Mouse (Mus musculus): ENCODE data around the gene Rfx5. TPM values are rescaled to one million over a fixed set of nuclear protein-coding genes. Genes with fewer than 3 reads are reported as not detected.
A peak's percentile ranks its signal among the peaks of the same experiment; 100 is the strongest.
"Not testable (repeated sequence)": the region's sequence is repeated elsewhere in the genome, so short reads cannot be mapped to it uniquely, and the experiment has no call there.

The Rfx5 gene
- total and polyA plus RNA-seq, 2 experiments = 6.4 to 7.1 TPM

DNA sequence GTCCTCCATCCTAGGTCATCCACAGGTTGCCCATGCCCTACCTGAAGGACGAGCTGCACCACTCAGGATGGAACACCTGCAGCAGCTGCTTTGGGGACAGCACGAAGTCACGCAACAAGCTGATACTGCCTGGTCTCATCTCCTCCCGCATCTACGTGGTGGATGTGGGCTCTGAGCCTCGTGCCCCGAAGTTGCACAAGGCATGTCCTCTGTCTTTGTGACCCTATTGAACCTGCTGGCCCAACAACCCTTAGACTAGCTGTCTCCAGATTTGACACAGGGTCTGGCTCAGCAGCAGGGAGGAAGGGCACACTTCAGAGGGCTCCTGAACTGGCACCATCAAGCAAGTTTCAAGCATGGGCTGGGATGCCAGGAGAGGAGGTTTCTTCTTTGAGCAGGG, 16.7 kb upstream of the Rfx5 start:
- peak; percentile 47 for DNase-seq (ENCODE audit: extremely low read depth, low read depth, low spot score)
- peaks cover 11% of the 10 kb centered on the region for H3K4me1 ChIP-seq (ENCODE audit: control insufficient read depth, insufficient read depth, low read length)
- WGBS = 51% methylated on average over 7 of the region's 7 CpGs
- H3K27me3 ChIP-seq (ENCODE audit: control insufficient read depth, insufficient read depth, low read length); H3K9ac ChIP-seq (ENCODE audit: low read depth, low read length); H3K27ac ChIP-seq (replicated peaks; ENCODE audit: insufficient read depth, low read depth, low read length); H3K4me3 ChIP-seq (ENCODE audit: insufficient read depth, low read depth, low read length); H3K79me2 ChIP-seq (ENCODE audit: control insufficient read depth, insufficient read depth, low read length): not testable (repeated sequence)
- H3K36me3 ChIP-seq (ENCODE audit: control insufficient read depth, insufficient read depth, low read length) = peaks cover 12% of the 10 kb centered on the region

DNA sequence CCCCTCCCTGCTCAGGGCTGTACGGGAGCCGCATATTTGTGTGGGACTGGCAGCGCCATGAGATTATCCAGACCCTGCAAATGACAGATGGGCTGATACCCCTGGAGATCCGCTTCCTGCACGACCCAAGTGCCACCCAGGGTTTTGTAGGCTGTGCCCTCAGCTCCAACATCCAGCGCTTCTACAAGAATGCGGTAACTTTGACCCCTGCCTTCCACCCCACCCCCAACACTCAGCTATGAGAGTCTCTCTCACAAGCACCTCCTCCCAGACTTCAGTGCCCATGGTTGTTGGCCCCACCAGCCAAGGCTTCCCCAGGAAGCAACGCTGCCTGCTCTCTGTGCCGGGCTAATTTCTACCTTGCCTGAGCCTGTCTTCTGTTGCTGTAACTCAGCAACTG, 13.8 kb upstream of the Rfx5 start:
- H3K4me1 ChIP-seq (ENCODE audit: control insufficient read depth, insufficient read depth, low read length); H3K27me3 ChIP-seq (ENCODE audit: control insufficient read depth, insufficient read depth, low read length); DNase-seq (ENCODE audit: extremely low read depth, low read depth, low spot score); H3K4me3 ChIP-seq (ENCODE audit: insufficient read depth, low read depth, low read length); H3K79me2 ChIP-seq (ENCODE audit: control insufficient read depth, insufficient read depth, low read length); H3K27ac ChIP-seq (replicated peaks; ENCODE audit: insufficient read depth, low read depth, low read length); H3K9ac ChIP-seq (ENCODE audit: low read depth, low read length): not testable (repeated sequence)
- WGBS = 77% methylated on average over 9 of the region's 9 CpGs
- peaks cover 12% of the 10 kb centered on the region for H3K36me3 ChIP-seq (ENCODE audit: control insufficient read depth, insufficient read depth, low read length)

DNA sequence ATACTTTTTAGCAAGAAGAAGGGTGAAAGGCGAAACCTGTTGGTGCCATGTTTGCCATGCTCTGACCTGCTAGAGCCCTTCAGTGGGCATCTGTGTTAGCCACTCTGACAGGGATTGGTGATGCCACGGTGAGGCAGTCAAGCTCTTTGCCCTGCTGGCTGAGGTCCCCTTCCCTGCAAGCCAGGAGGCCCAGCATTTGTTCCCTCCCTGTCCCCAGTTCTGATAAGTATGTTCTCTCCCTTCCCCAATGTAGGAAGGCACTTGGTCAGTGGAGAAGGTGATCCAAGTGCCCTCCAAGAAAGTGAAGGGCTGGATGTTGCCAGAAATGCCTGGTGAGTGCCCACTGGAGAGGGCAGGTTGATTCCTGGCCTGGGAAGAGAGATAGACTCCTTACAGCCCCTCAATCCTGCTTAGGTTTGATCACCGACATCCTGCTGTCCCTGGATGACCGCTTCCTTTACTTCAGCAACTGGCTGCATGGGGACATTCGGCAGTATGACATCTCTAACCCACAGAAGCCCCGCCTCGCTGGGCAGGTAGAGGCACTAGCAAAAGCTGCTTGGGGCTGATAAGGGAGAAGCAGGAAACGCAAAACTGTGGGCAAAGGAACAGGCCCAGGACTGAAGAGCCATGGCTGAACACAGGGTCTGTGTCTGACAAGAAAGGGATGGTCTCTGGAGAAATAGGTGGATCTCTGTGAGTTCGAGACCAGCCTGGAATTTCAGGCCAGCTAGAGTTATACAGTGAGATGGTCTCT, 11.5 kb upstream of the Rfx5 start:
- not testable (repeated sequence) for H3K4me3 ChIP-seq (ENCODE audit: insufficient read depth, low read depth, low read length); H3K27me3 ChIP-seq (ENCODE audit: control insufficient read depth, insufficient read depth, low read length); DNase-seq (ENCODE audit: extremely low read depth, low read depth, low spot score); H3K4me1 ChIP-seq (ENCODE audit: control insufficient read depth, insufficient read depth, low read length); H3K27ac ChIP-seq (replicated peaks; ENCODE audit: insufficient read depth, low read depth, low read length); H3K79me2 ChIP-seq (ENCODE audit: control insufficient read depth, insufficient read depth, low read length); H3K9ac ChIP-seq (ENCODE audit: low read depth, low read length)
- peaks cover 12% of the 10 kb centered on the region for H3K36me3 ChIP-seq (ENCODE audit: control insufficient read depth, insufficient read depth, low read length)
- 80% methylated on average over 9 of the region's 9 CpGs for WGBS

DNA sequence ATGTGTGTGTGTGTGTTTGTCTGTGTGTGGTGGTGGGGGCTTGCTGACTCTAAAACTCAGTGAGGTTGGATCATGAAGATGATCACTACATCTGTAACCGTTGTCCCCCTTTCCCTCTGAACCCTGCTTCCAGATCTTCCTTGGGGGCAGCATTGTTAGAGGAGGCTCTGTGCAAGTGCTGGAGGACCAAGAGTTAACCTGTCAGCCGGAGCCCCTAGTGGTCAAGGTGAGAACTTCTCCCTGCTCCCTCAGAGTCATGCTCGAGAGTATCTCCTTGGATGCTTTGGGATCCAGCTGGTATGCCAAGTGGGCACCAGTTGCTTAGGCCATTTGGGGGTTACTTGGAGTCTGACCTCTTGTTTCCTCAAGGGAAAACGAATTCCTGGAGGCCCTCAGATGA, 10.2 kb upstream of the Rfx5 start:
- H3K79me2 ChIP-seq (ENCODE audit: control insufficient read depth, insufficient read depth, low read length); DNase-seq (ENCODE audit: extremely low read depth, low read depth, low spot score); H3K4me1 ChIP-seq (ENCODE audit: control insufficient read depth, insufficient read depth, low read length); H3K36me3 ChIP-seq (ENCODE audit: control insufficient read depth, insufficient read depth, low read length); H3K27me3 ChIP-seq (ENCODE audit: control insufficient read depth, insufficient read depth, low read length); H3K9ac ChIP-seq (ENCODE audit: low read depth, low read length); H3K4me3 ChIP-seq (ENCODE audit: insufficient read depth, low read depth, low read length); H3K27ac ChIP-seq (replicated peaks; ENCODE audit: insufficient read depth, low read depth, low read length): not testable (repeated sequence)
- WGBS = 44% methylated on average over 4 of the region's 4 CpGs
- peak; percentile 48 for TF ChIP-seq CTCF (IDR thresholded peaks at IDR 0.05; ENCODE audit: low read depth, low read length)

DNA sequence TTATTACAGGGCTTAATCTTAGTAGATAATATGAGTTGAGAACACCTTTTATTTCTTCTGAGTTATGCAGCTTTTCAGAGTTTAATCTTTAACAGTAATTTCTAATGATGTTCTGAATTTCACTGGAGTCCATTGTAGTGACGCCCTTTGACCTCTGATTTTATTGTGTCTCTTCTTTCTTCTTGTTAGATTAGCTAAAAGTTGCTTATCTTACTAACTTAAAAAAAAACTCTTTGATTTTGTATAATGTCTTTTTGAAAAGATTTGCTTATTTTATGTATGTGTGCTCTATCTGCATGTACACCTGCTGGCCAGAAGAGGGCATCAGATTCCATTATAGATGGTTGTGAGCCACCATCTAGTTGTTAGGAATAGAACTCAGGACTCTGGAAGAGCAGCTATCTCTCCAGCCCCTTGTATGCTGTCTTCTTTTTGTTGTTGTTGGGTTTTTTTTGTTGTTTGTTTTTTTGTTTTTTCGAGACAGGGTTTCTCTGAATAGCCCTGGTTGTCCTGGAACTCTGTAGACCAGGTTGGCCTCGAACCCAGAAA, 5.7 kb upstream of the Rfx5 start:
- no peak for DNase-seq (ENCODE audit: extremely low read depth, low read depth, low spot score)
- peak; percentile 46 for TF ChIP-seq CTCF (IDR thresholded peaks at IDR 0.05; ENCODE audit: low read depth, low read length)
- TF ChIP-seq POLR2A (IDR thresholded peaks at IDR 0.05; ENCODE audit: extremely low read depth, insufficient read depth, low read length) = no peak

DNA sequence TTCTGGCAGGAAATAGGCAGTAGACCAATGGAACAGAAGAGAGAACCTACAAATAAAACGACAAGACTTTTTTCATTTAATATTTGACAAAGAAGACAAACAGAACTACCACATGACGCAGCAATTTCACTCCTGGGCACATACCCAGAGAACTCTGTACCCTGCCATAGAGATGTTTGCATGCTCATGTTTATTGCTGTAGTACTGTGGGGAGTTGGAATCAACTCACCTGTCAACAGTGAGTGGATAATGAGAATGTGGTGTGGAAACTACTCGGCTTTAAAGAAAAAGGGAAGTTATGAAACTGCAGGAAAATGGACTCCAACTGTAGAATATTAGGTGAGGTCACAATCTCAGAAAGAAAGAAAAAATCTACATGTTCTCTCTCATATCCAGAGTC, 4.2 kb upstream of the Rfx5 start:
- 27% methylated on average over 3 of the region's 3 CpGs for WGBS
- TF ChIP-seq CTCF (IDR thresholded peaks at IDR 0.05; ENCODE audit: low read depth, low read length) (no peak), POLR2A (IDR thresholded peaks at IDR 0.05; ENCODE audit: extremely low read depth, insufficient read depth, low read length) (no peak)
- peak; percentile 99 for DNase-seq (ENCODE audit: extremely low read depth, low read depth, low spot score)
- Histone ChIP-seq H3K4me3 (ENCODE audit: insufficient read depth, low read depth, low read length) (no peak overlapping the region), H3K4me1 (ENCODE audit: control insufficient read depth, insufficient read depth, low read length) (peaks cover 12% of the 10 kb centered on the region), H3K9ac (ENCODE audit: low read depth, low read length) (no peak overlapping the region), H3K36me3 (ENCODE audit: control insufficient read depth, insufficient read depth, low read length) (no peaks in the 10 kb centered on the region), H3K27ac (replicated peaks; ENCODE audit: insufficient read depth, low read depth, low read length) (peak overlapping the region; percentile 82; the same call in 1 of the 2 replicates), H3K27me3 (ENCODE audit: control insufficient read depth, insufficient read depth, low read length) (no peaks in the 10 kb centered on the region), H3K79me2 (ENCODE audit: control insufficient read depth, insufficient read depth, low read length) (no peaks in the 10 kb centered on the region; the same call in 1 of the 2 replicates)

More for the DNA sequence above, 5.7 kb upstream of the Rfx5 start:
- Histone ChIP-seq H3K79me2 (ENCODE audit: control insufficient read depth, insufficient read depth, low read length) (no peaks in the 10 kb centered on the region; the same call in 1 of the 2 replicates), H3K27me3 (ENCODE audit: control insufficient read depth, insufficient read depth, low read length) (no peaks in the 10 kb centered on the region), H3K27ac (replicated peaks; ENCODE audit: insufficient read depth, low read depth, low read length) (no peak overlapping the region), H3K4me3 (ENCODE audit: insufficient read depth, low read depth, low read length) (no peak overlapping the region), H3K4me1 (ENCODE audit: control insufficient read depth, insufficient read depth, low read length) (peaks cover 10% of the 10 kb centered on the region), H3K9ac (ENCODE audit: low read depth, low read length) (no peak overlapping the region), H3K36me3 (ENCODE audit: control insufficient read depth, insufficient read depth, low read length) (no peaks in the 10 kb centered on the region)
- WGBS = 68% methylated on average over 3 of the region's 3 CpGs

Data from liver, adult 2 months (tissue).